28 mouse cellular contexts compared by ENCODE assay signal in the genomic region with DNA sequence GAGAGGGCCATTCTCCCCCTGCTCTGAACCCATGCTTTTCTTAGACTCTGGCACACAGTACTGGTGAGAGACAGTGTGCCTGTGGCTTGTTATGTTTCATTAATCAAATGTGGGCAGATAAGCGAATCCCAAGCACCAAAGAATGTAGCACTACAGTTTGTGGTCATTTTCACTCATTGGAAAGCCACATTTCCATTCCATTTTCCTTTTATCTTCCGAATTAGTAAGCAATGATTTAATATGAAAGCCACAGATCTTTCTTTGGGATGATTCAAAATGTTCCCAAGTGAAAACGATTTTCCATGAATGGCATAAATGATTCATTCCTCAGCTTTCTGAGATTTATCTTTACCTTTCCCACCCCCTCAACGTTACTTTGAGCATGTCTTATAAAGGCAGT.
"Had no signal": no experiment of that assay in that cellular context is flagged by ENCODE, and none has a peak within 500 bp of the region (broad histone marks: within the 10 kb centered on the region; RNA-seq: fewer than 3 reads in every experiment).

No protein-coding gene starts in this region.

- H3K36me3 ChIP-seq: embryonic facial prominence, embryonic 10.5 days; embryonic facial prominence, embryonic 12.5 days; embryonic facial prominence, embryonic 13.5 days; embryonic facial prominence, embryonic 15.5 days; forebrain, embryonic 10.5 days; forebrain, embryonic 12.5 days; forebrain, embryonic 15.5 days; heart, embryonic 10.5 days had no signal

- H3K27me3 ChIP-seq: embryonic facial prominence, embryonic 12.5 days; embryonic facial prominence, embryonic 13.5 days; embryonic facial prominence, embryonic 15.5 days; forebrain, embryonic 12.5 days; forebrain, embryonic 13.5 days; forebrain, embryonic 15.5 days had no signal

- H3K4me3 ChIP-seq: embryonic facial prominence, embryonic 10.5 days; embryonic facial prominence, embryonic 12.5 days; embryonic facial prominence, embryonic 13.5 days; embryonic facial prominence, embryonic 15.5 days; erythroblast, embryonic 14.5 days; forebrain, embryonic 10.5 days; forebrain, embryonic 12.5 days; forebrain, embryonic 13.5 days; forebrain, embryonic 15.5 days; gastrocnemius, adult 2 months; heart, adult 2 months; heart, embryonic 10.5 days had no signal

- H3K9me3 ChIP-seq: embryonic facial prominence, embryonic 10.5 days; embryonic facial prominence, embryonic 12.5 days; embryonic facial prominence, embryonic 13.5 days; embryonic facial prominence, embryonic 15.5 days; forebrain, embryonic 10.5 days; forebrain, embryonic 12.5 days; forebrain, embryonic 13.5 days; forebrain, embryonic 15.5 days; heart, embryonic 10.5 days had no signal

- H3K4me1 ChIP-seq: embryonic facial prominence, embryonic 10.5 days; embryonic facial prominence, embryonic 12.5 days; embryonic facial prominence, embryonic 13.5 days; embryonic facial prominence, embryonic 15.5 days; forebrain, embryonic 10.5 days; forebrain, embryonic 12.5 days; forebrain, embryonic 13.5 days; forebrain, embryonic 15.5 days; heart, embryonic 10.5 days had no signal

- ATAC-seq: forebrain, embryonic 13.5 days; forebrain, embryonic 14.5 days; forebrain, embryonic 15.5 days; forebrain, embryonic 16.5 days; forebrain, postnatal 0 days had no signal

- H3K9ac ChIP-seq: embryonic facial prominence, embryonic 12.5 days; embryonic facial prominence, embryonic 13.5 days; embryonic facial prominence, embryonic 15.5 days; forebrain, embryonic 12.5 days; forebrain, embryonic 13.5 days; forebrain, embryonic 15.5 days; forebrain, postnatal 0 days had no signal

- H3K4me2 ChIP-seq: embryonic facial prominence, embryonic 12.5 days; embryonic facial prominence, embryonic 13.5 days; embryonic facial prominence, embryonic 15.5 days; forebrain, embryonic 12.5 days; forebrain, embryonic 13.5 days; forebrain, embryonic 15.5 days had no signal

- DNase-seq: cerebellum, adult 9-10 months; cerebellum, adult 9-11 months; cerebellum, postnatal 10 days; cerebellum, postnatal 14 days; cerebellum, postnatal 25 days; cerebellum, postnatal 36 days; embryo, embryonic 11 days; forebrain, postnatal 0 days; gastrocnemius, adult 2 months; gastrocnemius, postnatal 10 days; gastrocnemius, postnatal 14 days; gastrocnemius, postnatal 25 days; gastrocnemius, postnatal 36 days; heart, adult 11 months; heart, adult 18-20 months; heart, adult 2 months had no signal

- H3K27ac ChIP-seq: embryonic facial prominence, embryonic 10.5 days; embryonic facial prominence, embryonic 12.5 days; embryonic facial prominence, embryonic 13.5 days; embryonic facial prominence, embryonic 15.5 days; forebrain, embryonic 10.5 days; forebrain, embryonic 12.5 days; forebrain, embryonic 13.5 days; forebrain, embryonic 15.5 days; gastrocnemius, adult 2 months; heart, adult 2 months; heart, embryonic 10.5 days had no signal
